In the genomic region with DNA sequence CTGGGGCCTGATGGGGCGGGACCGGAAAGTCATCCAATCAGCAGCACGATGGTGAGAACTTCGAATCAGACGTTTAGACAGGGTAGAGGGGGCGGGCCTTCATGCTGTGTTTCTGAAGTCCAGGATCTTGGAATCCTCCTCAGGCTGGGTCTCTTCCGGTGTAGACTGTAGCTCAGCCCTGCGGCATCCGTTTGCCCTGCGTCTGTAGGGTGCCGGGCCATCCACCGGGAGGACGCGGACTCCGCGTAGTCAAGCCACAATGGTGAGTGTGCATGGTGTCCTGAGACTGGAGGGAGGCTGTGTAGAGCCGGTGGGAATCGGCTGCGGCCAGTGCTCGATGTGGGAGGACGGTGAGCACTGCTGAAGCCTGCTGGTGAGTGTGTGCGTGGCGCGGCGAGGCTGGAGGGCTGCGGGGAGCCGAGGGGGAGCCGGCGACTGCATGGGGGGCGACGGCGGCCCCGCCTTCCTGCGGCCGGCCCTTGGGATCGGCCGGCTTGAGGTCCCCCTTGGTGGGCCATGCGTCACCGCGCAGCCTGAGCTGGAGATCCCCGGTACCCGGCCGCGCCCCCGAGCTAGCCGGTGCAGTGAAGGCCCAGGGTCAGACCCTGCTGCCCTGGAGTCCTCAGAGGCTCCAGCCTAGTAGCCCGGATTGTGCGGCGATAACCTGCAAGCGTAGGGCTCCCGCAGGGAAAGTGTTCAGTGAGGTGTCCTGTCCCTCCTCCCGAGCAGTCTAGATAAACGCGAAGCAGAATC, we compare ENCODE assay signal across 7 mouse cellular contexts. TPM values are rescaled to one million over a fixed set of nuclear protein-coding genes. Genes with fewer than 3 reads are reported as not detected.
DNase-seq lines count a peak whose midpoint lies in the region; ATAC-seq lines count a peak whose summit lies in the region.

A gene (plus strand): TSS at position 84 of the 753 bp plus-strand sequence.

- intact Hi-C loops in gastrocnemius, postnatal 36 days (cut with DNase I): no loop called here
- intact Hi-C loops in left cerebral cortex, postnatal 36 days (cut with DNase I): no loop called here

- H3K9ac ChIP-seq in intestine, embryonic 16.5 days (ENCODE audit: low read depth, low read length): peak within 1 kb of the TSS; percentile 85
- H3K9ac ChIP-seq in midbrain, embryonic 11.5 days (ENCODE audit: low read length): peak within 1 kb of the TSS; percentile 95

- H3K27me3 ChIP-seq in intestine, embryonic 16.5 days (replicated peaks; ENCODE audit: control insufficient read depth, insufficient read depth, low read length): no peaks in the 10 kb centered on the region
- H3K27me3 ChIP-seq in midbrain, embryonic 11.5 days (ENCODE audit: control insufficient read depth, insufficient read depth, low read length): no peaks in the 10 kb centered on the region

- H3K27ac ChIP-seq in intestine, embryonic 16.5 days (ENCODE audit: low read length): peak within 1 kb of the TSS; percentile 84
- H3K27ac ChIP-seq in midbrain, embryonic 11.5 days (ENCODE audit: low read depth, low read length): peak within 1 kb of the TSS; percentile 85

- H3K36me3 ChIP-seq in intestine, embryonic 16.5 days (ENCODE audit: control insufficient read depth, insufficient read depth, low read length): no peaks in the 10 kb centered on the region
- H3K36me3 ChIP-seq in midbrain, embryonic 11.5 days (ENCODE audit: control insufficient read depth, insufficient read depth, low read length): no peaks in the 10 kb centered on the region

- H3K4me1 ChIP-seq in intestine, embryonic 16.5 days (ENCODE audit: control insufficient read depth, insufficient read depth, low read length): peaks cover 21% of the 10 kb centered on the region
- H3K4me1 ChIP-seq in midbrain, embryonic 11.5 days (ENCODE audit: control insufficient read depth, insufficient read depth, low read length): peaks cover 10% of the 10 kb centered on the region

- no peaks in the 10 kb centered on the region for H3K9me3 ChIP-seq in intestine, embryonic 16.5 days (ENCODE audit: control insufficient read depth, low read length)
- no peaks in the 10 kb centered on the region for H3K9me3 ChIP-seq in midbrain, embryonic 11.5 days (ENCODE audit: control insufficient read depth, low read length)

- peak within 1 kb of the TSS; percentile 67 for H3K4me2 ChIP-seq in intestine, embryonic 16.5 days (ENCODE audit: low read depth, low read length)
- H3K4me2 ChIP-seq in midbrain, embryonic 11.5 days: peak within 1 kb of the TSS; percentile 72

- peak; percentile 74 to 78 for DNase-seq in adrenal gland, adult 18-20 months (ENCODE audit: low spot score in 2 of 2)
- DNase-seq in embryo, embryonic 11 days: peak; percentile 95
- DNase-seq in gastrocnemius, postnatal 36 days: peak; percentile 73 to 80
- peak; percentile 88 to 91 for DNase-seq in left cerebral cortex, postnatal 36 days (ENCODE audit: low spot score in 2 of 2)
- peak; percentile 98 for DNase-seq in midbrain, embryonic 11.5 days (ENCODE audit: low spot score, missing footprints)
- DNase-seq in skeletal muscle tissue, adult 2 months (ENCODE audit: low read depth, low spot score): peak; percentile 78

- WGBS in intestine, embryonic 16.5 days: under 1% methylated on average over 51 of the region's 54 CpGs
- under 1% methylated on average over 52 of the region's 54 CpGs for WGBS in midbrain, embryonic 11.5 days

- H3K4me3 ChIP-seq in intestine, embryonic 16.5 days (ENCODE audit: low read length): peak within 1 kb of the TSS; percentile 97
- peak within 1 kb of the TSS; percentile 92 for H3K4me3 ChIP-seq in midbrain, embryonic 11.5 days (ENCODE audit: low read depth, low read length)

- peak; percentile 100 for ATAC-seq in intestine, embryonic 16.5 days
- peak; percentile 100 for ATAC-seq in midbrain, embryonic 11.5 days (ENCODE audit: low FRiP score)

RNA-seq across cellular contexts. Expression of the gene that starts here (rescaled TPM):
- total RNA-seq in adrenal gland, adult 18-20 months (2021): 1 to 10 TPM; 5.8 to 7.4 TPM
- 1 to 10 TPM; 1.6 to 2.1 TPM for total RNA-seq in gastrocnemius, postnatal 36 days (2021)
- polyA plus RNA-seq in intestine, embryonic 16.5 days (2015; fragmentation: Nextera tagmentation; extraction: Ambion mirVana): 3.9 and 4.2 TPM in 2 replicates
- total RNA-seq in left cerebral cortex, postnatal 36 days (2021): 10 to 100 TPM; 17.1 to 20.4 TPM
- polyA plus RNA-seq in midbrain, embryonic 11.5 days (2014; fragmentation: Nextera tagmentation; extraction: Ambion mirVana): 9.3 and 10.6 TPM in 2 replicates

Comparison
In these comparisons a context has a peak if more than half of its experiments do, and no peak if none do; other contexts are left out.
1. Peak in every context shown above with its lines: DNase-seq, ATAC-seq, H3K4me3 ChIP-seq and H3K27ac ChIP-seq.